Mouse (Mus musculus) forebrain, embryonic 14.5 days (tissue): Measurements from ENCODE around the gene Cmah. TPM values are rescaled to one million over a fixed set of nuclear protein-coding genes. Genes with fewer than 3 reads are reported as not detected.

Experiments
- ATAC-seq: fragments of 200-750 bp; cut with Nextera tagmentation; 2 replicates; pipeline ENCODE4 v1.8.0; 2017; ENCODE audit warnings: mild to moderate bottlenecking, moderate library complexity
- DNase-seq: peaks from one replicate; pipeline ENCODE4 v3.0.0-alpha.2; 2015; ENCODE audit warnings: low spot score
- H3K27ac ChIP-seq: fragments of 300-500 bp; sonication (generic); 2 replicates; pipeline ENCODE4 v1.5.1; 2014; ENCODE audit warnings: low read depth, mild to moderate bottlenecking, control low read depth, low read length, moderate library complexity
- H3K27me3 ChIP-seq: fragments of 300-500 bp; sonication (generic); replicated peaks from 2 replicates; pipeline ENCODE4 v1.6.1; 2014; ENCODE audit warnings: low read length, control low read depth, mixed read lengths; ENCODE audit not compliant: control insufficient read depth, insufficient read depth
- H3K36me3 ChIP-seq: fragments of 300-500 bp; sonication (generic); 2 replicates; pipeline ENCODE4 v1.6.1; 2014; ENCODE audit warnings: low read length, control low read depth; ENCODE audit not compliant: control insufficient read depth, insufficient read depth
- H3K4me1 ChIP-seq: fragments of 300-500 bp; sonication (generic); 2 replicates; pipeline ENCODE4 v1.6.1; 2014; ENCODE audit warnings: antibody characterized with exemption, low read length, control low read depth; ENCODE audit not compliant: control insufficient read depth, insufficient read depth
- H3K4me2 ChIP-seq: fragments of 300-500 bp; sonication (generic); 2 replicates; pipeline ENCODE4 v1.6.1; 2014; ENCODE audit warnings: mild to moderate bottlenecking, control low read depth, low read length
- H3K4me3 ChIP-seq: fragments of 300-500 bp; sonication (generic); 2 replicates; pipeline ENCODE4 v1.5.1; 2014; ENCODE audit warnings: low read depth, low read length, control low read depth
- H3K9ac ChIP-seq: fragments of 300-500 bp; sonication (generic); 2 replicates; pipeline ENCODE4 v1.6.1; 2014; ENCODE audit warnings: mild to moderate bottlenecking, low read length, control low read depth, moderate library complexity
- H3K9me3 ChIP-seq: fragments of 300-500 bp; sonication (generic); replicated peaks from 2 replicates; pipeline ENCODE4 v1.6.1; 2016; ENCODE audit warnings: low read length, control low read depth, mixed read lengths; ENCODE audit not compliant: control insufficient read depth
- WGBS: fragments of 180-500 bp; shearing (Covaris S2); extraction: QIAGEN DNeasy Blood & Tissue Kit; methylation state at CpG from one replicate; pipeline ENCODE4 v1.1.7; 2014; 5-methylcytosine and 5-hydroxymethylcytosine counted together
- polyA plus RNA-seq: library from polyadenylated mRNA; unstranded; fragments of >200 nt; fragmentation: Nextera tagmentation; extraction: Ambion mirVana; gene quantifications from 2 replicates; pipeline ENCODE4 v1.2.1, GENCODE M21; 2014

Cmah gene
- polyA plus RNA-seq = 0.20 and 0.23 TPM in 2 replicates

DNA sequence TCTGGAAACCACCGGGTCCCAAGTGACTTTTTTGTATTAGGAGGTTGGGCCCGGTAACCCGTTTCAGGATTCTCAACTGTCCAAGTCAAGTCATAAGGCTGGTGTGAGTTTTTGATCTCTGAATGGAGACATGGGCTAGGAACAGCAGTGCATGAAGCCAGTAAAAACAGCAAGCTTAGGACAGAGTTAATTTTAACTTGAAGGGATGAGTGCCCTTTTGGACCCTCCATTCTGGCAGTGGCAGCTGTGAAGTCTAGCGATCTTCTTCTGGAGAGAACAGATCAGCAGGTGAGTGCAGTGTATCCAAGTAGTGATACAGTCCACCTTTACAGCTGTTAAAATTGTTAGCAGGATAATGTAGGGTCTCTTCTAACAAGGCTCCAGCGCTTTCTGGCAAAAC is at the start of gene Cmah:
TSS of gene Cmah (plus strand) at position 204 of the 400 bp plus-strand sequence.
- Histone ChIP-seq H3K27me3 (no peaks in the 10 kb centered on the region), H3K4me2 (no peak within 1 kb of the TSS), H3K27ac (no peak within 1 kb of the TSS), H3K4me3 (no peak within 1 kb of the TSS), H3K36me3 (no peaks in the 10 kb centered on the region), H3K9me3 (no peaks in the 10 kb centered on the region), H3K9ac (no peak within 1 kb of the TSS), H3K4me1 (no peaks in the 10 kb centered on the region)
- ATAC-seq (no peak), DNase-seq (no peak)
- 89% methylated on average over 5 of the region's 5 CpGs for WGBS

DNA sequence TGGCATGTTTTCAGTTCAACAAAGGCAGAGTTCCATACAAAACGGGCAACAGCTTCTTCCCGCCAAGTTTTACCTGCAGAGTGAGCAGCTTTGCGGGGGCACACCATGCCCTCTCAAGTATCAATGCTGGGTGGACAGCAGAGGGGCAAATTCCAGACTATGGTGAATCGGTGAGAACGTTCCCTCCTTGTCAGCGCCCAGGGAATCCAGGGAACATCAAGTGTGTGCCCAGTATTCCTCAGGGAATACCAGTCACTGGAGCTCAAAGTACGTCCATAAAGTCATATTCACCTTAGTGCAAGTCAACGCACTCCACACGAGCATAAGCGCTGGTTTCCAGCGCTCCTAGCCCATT is 47.8 kb upstream of the Cmah start:
- H3K4me1 ChIP-seq = peaks cover 14% of the 10 kb centered on the region
- no peaks in the 10 kb centered on the region for H3K36me3 ChIP-seq
- peak overlapping the region; percentile 70 for H3K4me3 ChIP-seq
- 52% methylated on average over 11 of the region's 11 CpGs for WGBS
- peak overlapping the region; percentile 86; the same call in 1 of the 2 replicates for H3K9ac ChIP-seq
- H3K9me3 ChIP-seq = no peaks in the 10 kb centered on the region
- H3K4me2 ChIP-seq = peak overlapping the region; percentile 95
- ATAC-seq (no peak), DNase-seq (no peak)
- H3K27me3 ChIP-seq = no peaks in the 10 kb centered on the region
- no peak overlapping the region for H3K27ac ChIP-seq

DNA sequence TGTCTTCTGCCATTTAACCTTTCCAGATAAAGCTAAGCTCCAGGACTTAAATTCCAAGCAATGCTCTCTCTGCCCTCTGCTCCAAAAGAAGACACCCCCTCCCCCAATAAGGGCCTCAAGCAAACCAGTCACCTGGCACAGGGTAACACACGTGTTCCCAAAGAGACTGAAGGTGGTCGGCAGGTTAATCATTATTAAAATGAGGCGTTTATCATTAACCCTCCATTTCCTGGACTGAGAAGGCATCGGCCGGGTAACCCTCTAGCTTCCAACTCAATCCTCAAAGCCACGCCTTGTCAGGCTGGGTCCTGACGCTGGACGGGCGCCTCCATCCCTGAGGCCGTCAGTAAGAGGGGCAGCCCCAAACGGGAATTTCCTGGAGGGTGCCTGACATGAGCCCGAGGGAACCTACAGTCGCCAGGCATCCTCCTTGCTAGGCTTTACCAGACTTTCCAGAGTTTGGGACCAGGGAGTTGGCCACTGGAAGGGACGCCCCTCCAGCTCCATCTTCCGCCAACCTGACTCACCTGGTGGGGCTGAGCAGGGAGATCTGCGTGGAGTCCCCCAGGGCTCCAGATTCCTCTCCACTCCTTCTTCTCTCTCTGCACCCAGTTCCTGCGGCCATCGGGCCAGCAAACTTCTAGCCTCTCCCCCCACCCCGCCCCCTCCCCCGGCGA is 47.3 kb upstream of the Cmah start:
- 2% methylated on average over 19 of the region's 21 CpGs for WGBS
- Histone ChIP-seq H3K4me2 (peak overlapping the region; percentile 95), H3K27ac (no peak overlapping the region), H3K36me3 (no peaks in the 10 kb centered on the region), H3K9ac (peak overlapping the region; percentile 86), H3K9me3 (no peaks in the 10 kb centered on the region), H3K4me1 (peaks cover 14% of the 10 kb centered on the region), H3K27me3 (no peaks in the 10 kb centered on the region), H3K4me3 (peak overlapping the region; percentile 70)
- ATAC-seq (peak; percentile 2; the same call in 1 of the 2 replicates), DNase-seq (no peak)

DNA sequence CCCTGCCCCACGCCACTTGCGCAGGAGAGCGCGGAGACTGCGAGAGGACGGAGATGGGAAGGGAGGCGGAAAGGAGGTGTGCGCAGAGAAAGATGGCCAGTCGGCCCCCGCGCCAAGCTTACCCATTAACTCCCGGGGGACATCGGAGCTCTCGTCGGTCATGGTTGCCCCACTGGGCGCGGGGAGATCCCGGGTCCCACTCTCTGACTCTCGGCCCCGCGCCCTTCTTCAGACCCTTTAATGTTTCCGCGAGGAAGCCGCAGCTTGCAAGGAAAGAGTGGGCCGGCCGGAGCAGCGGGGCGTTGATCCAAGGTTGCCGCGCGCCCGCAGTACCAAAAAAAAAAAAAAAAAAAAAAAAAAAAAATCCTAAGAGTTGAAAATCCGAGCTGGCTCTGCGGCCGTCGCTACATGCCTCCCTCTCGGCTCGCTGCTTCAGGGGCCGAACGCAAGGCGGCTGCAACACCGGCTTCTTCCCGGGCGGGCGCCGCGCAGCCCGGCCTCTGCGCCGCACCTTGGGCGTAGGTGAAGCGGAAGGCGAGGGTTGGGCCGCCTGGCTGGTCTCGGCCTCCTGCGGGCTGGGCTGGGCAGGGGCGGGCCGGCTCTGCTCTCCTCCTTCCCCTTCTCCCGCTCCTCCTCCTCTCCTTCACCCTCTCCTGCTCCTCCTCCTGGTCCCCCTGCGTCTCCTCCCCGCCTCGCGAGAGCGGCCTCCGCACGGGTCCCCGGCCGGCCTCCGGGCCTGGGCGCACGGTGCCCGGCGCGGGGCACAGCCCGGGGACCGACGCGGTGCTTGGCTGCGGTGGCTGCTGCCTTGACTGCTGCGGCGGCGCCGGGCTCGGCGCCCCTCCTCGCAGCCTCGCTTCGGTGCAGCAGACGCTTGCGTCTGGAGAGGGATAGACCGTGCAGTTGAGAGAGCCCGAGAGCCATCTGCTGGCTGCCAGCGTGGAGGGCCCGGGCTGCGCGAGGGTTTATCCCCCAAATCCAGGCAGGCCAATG is 46.5 kb upstream of the Cmah start, which contains the start of gene Carmil1:
TSS of gene Carmil1 (minus strand) at position 357 of the 993 bp plus-strand sequence.
- peak; percentile 98 for ATAC-seq
- peak; percentile 94 for DNase-seq
- no peaks in the 10 kb centered on the region for H3K27me3 ChIP-seq
- peak within 1 kb of the TSS; percentile 70 for H3K4me3 ChIP-seq
- peak within 1 kb of the TSS; percentile 95 for H3K4me2 ChIP-seq
- WGBS = under 1% methylated on average over 64 of the region's 96 CpGs
- peaks cover 14% of the 10 kb centered on the region for H3K4me1 ChIP-seq
- H3K36me3 ChIP-seq = no peaks in the 10 kb centered on the region
- H3K27ac ChIP-seq = peak within 1 kb of the TSS; percentile 96
- no peaks in the 10 kb centered on the region for H3K9me3 ChIP-seq
- H3K9ac ChIP-seq = peak within 1 kb of the TSS; percentile 86

DNA sequence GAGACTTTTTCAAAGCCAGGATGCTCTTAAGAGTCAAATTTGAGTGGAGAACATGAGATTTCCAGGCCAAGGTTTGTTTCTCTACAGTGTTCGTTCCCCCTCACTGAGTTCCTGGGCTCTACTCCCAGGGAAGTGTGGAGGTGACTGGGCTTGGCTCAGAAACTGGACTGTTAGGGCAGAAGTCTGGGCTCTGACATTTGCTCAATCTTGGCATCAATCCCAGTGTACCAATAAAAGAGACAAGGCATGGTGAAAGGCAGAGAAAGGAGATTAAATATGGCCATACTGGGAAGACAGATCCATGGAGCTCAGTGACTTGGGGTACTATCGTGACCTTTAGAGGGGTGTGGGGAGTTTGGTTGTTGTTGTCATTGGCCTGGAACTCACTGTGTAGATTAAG is 39.8 kb upstream of the Cmah start:
- H3K4me1 ChIP-seq = no peaks in the 10 kb centered on the region
- no peaks in the 10 kb centered on the region for H3K36me3 ChIP-seq
- H3K4me2 ChIP-seq = no peak overlapping the region
- no peak overlapping the region for H3K9ac ChIP-seq
- H3K9me3 ChIP-seq = no peaks in the 10 kb centered on the region
- ATAC-seq (no peak), DNase-seq (no peak)
- no peak overlapping the region for H3K27ac ChIP-seq
- WGBS = 90% methylated on average over 2 of the region's 2 CpGs
- no peak overlapping the region for H3K4me3 ChIP-seq
- H3K27me3 ChIP-seq = no peaks in the 10 kb centered on the region

DNA sequence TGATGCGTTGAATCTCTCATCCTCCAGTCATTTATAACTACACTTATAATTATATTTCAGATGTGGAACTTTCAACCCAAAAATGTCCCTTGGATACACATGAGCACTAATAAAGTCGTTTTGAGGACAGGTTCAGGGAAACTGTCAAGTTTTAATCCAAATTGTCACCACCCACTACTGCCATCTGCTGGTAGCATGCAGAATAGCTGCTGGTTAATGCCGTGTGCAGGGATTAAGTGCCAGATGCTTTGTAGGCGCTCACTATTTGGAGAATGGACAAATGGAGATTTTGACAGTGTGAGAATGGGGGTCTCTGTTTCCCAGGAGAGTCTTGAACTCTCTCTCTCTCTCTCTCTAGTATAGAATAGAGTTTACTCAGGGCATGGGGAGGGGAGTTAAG is 30.0 kb upstream of the Cmah start:
- H3K4me2 ChIP-seq = no peak overlapping the region
- no peaks in the 10 kb centered on the region for H3K9me3 ChIP-seq
- 12% methylated on average over 4 of the region's 4 CpGs for WGBS
- no peak overlapping the region for H3K9ac ChIP-seq
- no peak for ATAC-seq
- H3K27ac ChIP-seq = no peak overlapping the region
- DNase-seq = peak; percentile 85
- H3K4me3 ChIP-seq = no peak overlapping the region
- no peaks in the 10 kb centered on the region for H3K27me3 ChIP-seq
- H3K36me3 ChIP-seq = no peaks in the 10 kb centered on the region
- H3K4me1 ChIP-seq = 0 out of 2 replicates have a peak, but pooled peaks cover 2% of the 10 kb centered on the region

DNA sequence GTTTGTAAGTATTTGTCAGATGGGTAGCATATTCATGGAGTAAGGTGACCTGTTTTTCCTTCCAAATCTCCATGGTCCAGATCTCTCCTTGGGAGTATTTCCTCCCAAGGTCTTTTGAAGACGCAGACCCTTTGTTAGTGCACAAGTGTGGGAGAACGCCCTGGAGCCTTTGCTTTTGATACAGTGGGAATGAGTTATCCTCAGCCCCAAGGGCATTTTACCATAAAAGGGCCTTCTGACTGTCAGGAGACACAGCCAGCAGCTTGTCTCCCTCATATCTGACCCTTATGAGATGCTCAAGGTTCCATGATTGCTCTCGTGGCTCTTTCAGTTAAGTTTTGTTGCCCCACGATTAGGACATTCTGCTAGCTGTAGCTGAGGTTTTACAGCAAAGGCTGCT is 21.7 kb upstream of the Cmah start:
- H3K9ac ChIP-seq = no peak overlapping the region
- ATAC-seq (no peak), DNase-seq (no peak)
- no peaks in the 10 kb centered on the region for H3K27me3 ChIP-seq
- no peak overlapping the region for H3K4me2 ChIP-seq
- no peaks in the 10 kb centered on the region for H3K4me1 ChIP-seq
- no peak overlapping the region for H3K4me3 ChIP-seq
- H3K9me3 ChIP-seq = no peaks in the 10 kb centered on the region
- H3K36me3 ChIP-seq = no peaks in the 10 kb centered on the region
- H3K27ac ChIP-seq = no peak overlapping the region
- 66% methylated on average over 4 of the region's 4 CpGs for WGBS

DNA sequence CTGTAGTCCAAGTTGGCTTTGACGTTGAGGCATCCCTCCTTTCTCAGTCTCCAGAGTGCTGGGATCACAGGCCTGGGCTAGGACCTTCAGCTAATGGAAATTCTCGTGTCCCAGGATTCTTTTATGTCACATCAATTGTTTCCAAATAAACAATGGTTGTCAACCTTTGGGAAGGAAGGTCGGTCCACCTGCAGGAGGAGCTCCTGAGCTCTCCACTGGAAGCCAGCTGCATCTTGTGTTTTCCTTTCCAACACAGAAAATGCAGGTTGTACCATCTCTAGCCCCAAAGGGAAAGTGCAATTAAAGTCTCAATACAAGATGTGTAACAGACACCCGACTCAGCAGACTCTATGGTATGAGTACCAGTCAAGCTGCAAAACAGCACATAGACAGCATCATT is 21.0 kb upstream of the Cmah start:
- no peaks in the 10 kb centered on the region for H3K4me1 ChIP-seq
- no peak overlapping the region for H3K4me2 ChIP-seq
- H3K9me3 ChIP-seq = no peaks in the 10 kb centered on the region
- H3K36me3 ChIP-seq = no peaks in the 10 kb centered on the region
- no peak overlapping the region for H3K27ac ChIP-seq
- H3K9ac ChIP-seq = no peak overlapping the region
- no peaks in the 10 kb centered on the region for H3K27me3 ChIP-seq
- WGBS = 46% methylated on average over 4 of the region's 4 CpGs
- H3K4me3 ChIP-seq = no peak overlapping the region
- DNase-seq (no peak), ATAC-seq (no peak)
